Mouse (Mus musculus) skeletal muscle tissue, adult 2 months (tissue): Measurements from ENCODE around the gene Hist1h2an.
"Not testable (repeated sequence)": the region's sequence is repeated elsewhere in the genome, so short reads cannot be mapped to it uniquely, and the experiment has no call there.

ENCODE experiments used
- DNase-seq: peaks from one replicate; pipeline ENCODE4 v3.0.0-alpha.2; 2012; ENCODE audit warnings: low read depth, low spot score

The Hist1h2an gene

GRCm38 (mm10) chr13:21786899-21787629, at the start of gene Hist1h2an, which contains the start of gene Hist1h2bp:
Gene Hist1h2an, minus strand, starts transcription at chr13:21787218.
Gene Hist1h2bp, plus strand, starts transcription at chr13:21787461.
- DNase-seq, result peak; percentile 98

- DNase-seq, result not testable (repeated sequence)
Measured at GRCm38 (mm10) chr13:21833461-21833860, 46.4 kb upstream of the Hist1h2an start, which contains the start of the genes Hist1h2ap and Hist1h2br. Gene Hist1h2ap, minus strand, starts transcription at chr13:21833507. Gene Hist1h2br, plus strand, starts transcription at chr13:21833743.

- not testable (repeated sequence) for DNase-seq
Measured at GRCm38 (mm10) chr13:21831418-21832394, 44.7 kb upstream of the Hist1h2an start, which contains the start of gene Hist1h4n. Gene Hist1h4n, minus strand, starts transcription at chr13:21832196.

- DNase-seq, result no peak
Measured at GRCm38 (mm10) chr13:21830344-21830743, 43.3 kb upstream of the Hist1h2an start.

- no peak for DNase-seq
Measured at GRCm38 (mm10) chr13:21828511-21828910, 41.5 kb upstream of the Hist1h2an start.

GRCm38 (mm10) chr13:21820082-21820890, 33.3 kb upstream of the Hist1h2an start:
- DNase-seq, result not testable (repeated sequence)

GRCm38 (mm10) chr13:21812092-21812491, 25.1 kb upstream of the Hist1h2an start:
- not testable (repeated sequence) for DNase-seq

GRCm38 (mm10) chr13:21811539-21811938, 24.5 kb upstream of the Hist1h2an start, which contains the start of gene Hist1h4m:
Gene Hist1h4m, plus strand, starts transcription at chr13:21811746.
- DNase-seq, result not testable (repeated sequence)

GRCm38 (mm10) chr13:21811074-21811473, 24.1 kb upstream of the Hist1h2an start:
- DNase-seq, result not testable (repeated sequence)

- not testable (repeated sequence) for DNase-seq
Measured at GRCm38 (mm10) chr13:21810073-21810472, 23.1 kb upstream of the Hist1h2an start, which contains the start of the genes Hist1h2bq and Hist1h2ao. Gene Hist1h2bq, minus strand, starts transcription at chr13:21810197. Gene Hist1h2ao, plus strand, starts transcription at chr13:21810465.

- not testable (repeated sequence) for DNase-seq
Measured at GRCm38 (mm10) chr13:21803058-21803457, 16.0 kb upstream of the Hist1h2an start.

GRCm38 (mm10) chr13:21797163-21797562, 10.1 kb upstream of the Hist1h2an start:
- not testable (repeated sequence) for DNase-seq

GRCm38 (mm10) chr13:21795584-21795983, 8.6 kb upstream of the Hist1h2an start:
- no peak for DNase-seq

GRCm38 (mm10) chr13:21790601-21791283, 3.7 kb upstream of the Hist1h2an start:
- DNase-seq, result no peak

- no peak for DNase-seq
Measured at GRCm38 (mm10) chr13:21789925-21790324, 2.9 kb upstream of the Hist1h2an start.

- DNase-seq, result no peak
Measured at GRCm38 (mm10) chr13:21787760-21788593, 959 bp upstream of the Hist1h2an start.

GRCm38 (mm10) chr13:21786189-21786898, 674 bp downstream of the Hist1h2an start:
- no peak for DNase-seq

GRCm38 (mm10) chr13:21784311-21784710, 2.7 kb downstream of the Hist1h2an start:
- no peak for DNase-seq
